Mouse (Mus musculus) B cell, adult 67 days (primary cell): ENCODE results near the gene Spry1. TPM values are rescaled to one million over a fixed set of nuclear protein-coding genes. Genes with fewer than 3 reads are reported as not detected.

Experiments used
- total RNA-seq, 2 experiments: library from RNA; stranded (reverse); gene quantifications; 4 replicates each; pipeline ENCODE4 v1.2.4; 2023

Spry1 gene
- total RNA-seq: under 1 TPM; 0.92 to 0.93 TPM

DNA sequence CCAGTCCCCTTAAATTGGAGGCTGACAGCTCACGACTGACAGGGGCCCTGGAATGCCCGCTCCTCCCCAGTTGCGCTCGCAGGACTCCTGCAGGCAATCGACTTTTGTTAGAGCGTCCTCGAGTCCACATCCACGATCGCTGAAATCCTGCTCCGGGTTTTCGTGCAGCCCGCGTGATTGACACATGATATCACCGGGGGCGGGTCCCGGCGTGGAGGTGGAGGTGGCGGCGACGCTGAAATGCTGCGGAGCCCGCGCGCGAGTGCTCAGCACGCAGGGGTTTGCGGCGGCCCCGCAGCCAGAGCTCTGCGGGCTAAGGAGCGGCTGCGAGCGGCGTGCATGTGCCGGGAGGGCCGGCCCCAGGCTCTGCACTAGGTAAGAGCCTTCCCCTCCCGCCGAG is at the start of gene Spry1:
Gene Spry1, plus strand, starts transcription at position 258 of the 400 bp plus-strand sequence.

Other genes with a start within 250 kb of the Spry1 start
- gene Spata5, start 220.1 kb upstream of the Spry1 start, total RNA-seq: 10 to 100 TPM; 91.0 to 95.1 TPM
- 10 to 100 TPM; 15.3 to 27.8 TPM for gene Nudt6, start 219.7 kb upstream of the Spry1 start, total RNA-seq
- not detected for gene Gm5148, start 84.5 kb downstream of the Spry1 start, total RNA-seq